Mouse (Mus musculus) skeletal muscle tissue, adult 2 months (tissue): ENCODE data around the gene Kcna7.

Experiments used
- DNase-seq: peaks from one replicate; pipeline ENCODE4 v3.0.0-alpha.2; 2012; ENCODE audit warnings: low read depth, low spot score

Gene Kcna7

GRCm38 (mm10) chr7:45458748-45459563 lies 53.5 kb downstream of the Kcna7 start:
- DNase-seq: peak; percentile 67
